Mouse (Mus musculus): ENCODE data around the gene Anp32e.

DNA sequence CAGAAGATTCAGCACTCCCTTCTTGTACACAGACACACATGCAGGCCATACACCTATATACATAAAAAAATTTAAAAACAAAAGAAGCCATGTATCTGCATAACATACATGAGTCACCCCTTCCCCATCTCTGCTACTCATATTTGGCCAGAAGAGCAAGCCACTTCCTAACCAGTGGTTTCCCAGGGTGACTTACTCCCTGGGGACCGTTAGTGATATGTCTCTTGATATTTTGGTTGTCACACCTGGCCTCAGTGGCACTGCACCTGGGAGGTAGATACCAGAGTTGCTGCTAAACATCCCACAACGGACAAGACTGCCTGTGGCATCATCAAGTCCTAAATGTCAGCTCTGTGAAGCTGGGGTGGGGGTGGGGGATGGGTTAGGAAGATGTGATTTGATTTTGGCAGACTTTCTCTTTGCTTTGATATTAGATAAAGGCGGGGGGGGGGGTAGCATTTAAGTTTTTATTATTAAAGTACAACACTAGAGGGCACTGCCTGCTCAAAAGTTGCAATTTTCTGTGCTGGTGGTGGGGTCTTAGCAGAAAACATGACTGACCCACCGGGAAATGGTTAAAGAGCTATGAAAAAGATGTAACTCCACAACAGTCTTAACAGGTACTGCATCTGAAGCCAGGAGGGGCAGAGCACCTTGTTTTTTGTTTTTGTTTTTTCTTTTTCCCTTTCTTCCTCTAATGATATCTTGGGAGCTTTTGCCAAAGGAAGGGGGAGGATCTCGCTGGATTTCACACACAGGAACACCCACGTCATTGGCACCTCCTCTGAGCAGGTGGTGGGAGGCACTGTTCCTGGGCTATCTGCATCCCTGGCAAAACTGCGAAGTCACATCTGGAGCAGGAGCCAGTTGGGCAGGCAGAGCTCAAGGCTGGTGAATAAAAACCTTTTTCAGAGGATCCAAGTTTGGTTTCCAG is 36.7 kb downstream of the Anp32e start:
- TF ChIP-seq POLR2A (IDR thresholded peaks at IDR 0.05; ENCODE audit: control insufficient read depth, extremely low read depth, insufficient read depth, low read length, poor library complexity) (no peak), CTCF (IDR thresholded peaks at IDR 0.05; ENCODE audit: borderline replicate concordance, control insufficient read depth, extremely low read depth, insufficient read depth, low read length, poor library complexity) (no peak)

All from thymus, adult 2 months (tissue).